Mouse (Mus musculus) CH12.LX (cell line): ENCODE measurements around the gene Mad2l2. TPM values are rescaled to one million over a fixed set of nuclear protein-coding genes. Genes with fewer than 3 reads are reported as not detected.
"Not testable (repeated sequence)": the region's sequence is repeated elsewhere in the genome, so short reads cannot be mapped to it uniquely, and the experiment has no call there.

Experiments
- DNase-seq: peaks from one replicate; pipeline ENCODE4 v3.0.0-alpha.2; 2013; ENCODE audit errors: extremely low read depth
- H3K27ac ChIP-seq: 2 replicates; pipeline ENCODE4 v1.5.1; 2012; ENCODE audit warnings: low read depth, mild to moderate bottlenecking, control low read depth, moderate library complexity; ENCODE audit not compliant: insufficient read depth
- H3K27me3 ChIP-seq: replicated peaks from 2 replicates; pipeline ENCODE3; 2012; ENCODE audit warnings: inconsistent platforms
- H3K36me3 ChIP-seq, 2 experiments: replicated peaks in 1 of 2; 2 replicates each; pipeline versions ENCODE3 to v1.6.1; 2012; ENCODE audit warnings: inconsistent platforms in 1 of 2, low read length in 1 of 2, mild to moderate bottlenecking in 1 of 2, mixed read lengths in 1 of 2, moderate library complexity in 1 of 2; ENCODE audit not compliant: control insufficient read depth in 1 of 2, insufficient read depth in 1 of 2
- H3K4me1 ChIP-seq, 2 experiments: 2 replicates each; pipeline ENCODE4 v1.6.1; 2012; ENCODE audit warnings: inconsistent platforms in 1 of 2, moderate library complexity in 1 of 2; ENCODE audit not compliant: insufficient read depth in 2 of 2, control insufficient read depth in 1 of 2
- H3K4me2 ChIP-seq: 2 replicates; pipeline ENCODE4 v1.6.1; 2012; ENCODE audit warnings: low read depth, mild to moderate bottlenecking, control low read depth; ENCODE audit not compliant: poor library complexity, insufficient read depth, severe bottlenecking
- H3K4me3 ChIP-seq, 3 experiments: fragments of 150-350 bp in 1 of 3; sonication (generic) in 1 of 3; replicated peaks in 1 of 3; 2 replicates each; pipeline versions ENCODE3 to v1.5.1; 2011 to 2012; ENCODE audit warnings: low read depth in 2 of 3, low read length in 2 of 3, mild to moderate bottlenecking in 2 of 3, moderate library complexity in 2 of 3, control low read depth in 1 of 3, improper control_type of control experiment in 1 of 3, inconsistent platforms in 1 of 3, mixed read lengths in 1 of 3; ENCODE audit not compliant: poor library complexity in 1 of 3
- H3K79me2 ChIP-seq: replicated peaks from 2 replicates; pipeline ENCODE4 v1.6.1; 2012; ENCODE audit warnings: mild to moderate bottlenecking, moderate library complexity; ENCODE audit not compliant: control insufficient read depth, poor library complexity, insufficient read depth, severe bottlenecking; ENCODE audit errors: extremely low read depth
- H3K9ac ChIP-seq: 2 replicates; pipeline ENCODE4 v1.6.1; 2012; ENCODE audit warnings: low read depth, mild to moderate bottlenecking, control low read depth, moderate library complexity; ENCODE audit not compliant: insufficient read depth
- H3K9me3 ChIP-seq: replicated peaks from 2 replicates; pipeline ENCODE3; 2012; ENCODE audit warnings: low read length, inconsistent platforms, mixed read lengths
- CHD1 ChIP-seq: IDR thresholded peaks from 2 replicates; pipeline ENCODE4 v1.6.1; 2012; ENCODE audit warnings: low read depth, low read length, improper control_type of control experiment, inconsistent platforms
- CTCF ChIP-seq, 2 experiments: IDR thresholded peaks in 1 of 2; conservative IDR thresholded peaks in 1 of 2; 2 replicates each; pipeline ENCODE4 v1.5.1; 2011 to 2012; ENCODE audit warnings: low read depth in 2 of 2, low read length in 2 of 2, improper control_type of control experiment in 1 of 2, inconsistent platforms in 1 of 2, mild to moderate bottlenecking in 1 of 2, moderate library complexity in 1 of 2
- EP300 ChIP-seq: IDR thresholded peaks from 2 replicates; pipeline ENCODE4 v1.6.1; 2011; ENCODE audit warnings: low read length, improper control_type of control experiment
- ETS1 ChIP-seq: conservative IDR thresholded peaks from 2 replicates; pipeline ENCODE4 v1.6.1; 2012; ENCODE audit warnings: low read depth, mild to moderate bottlenecking, inconsistent platforms, low read length, improper control_type of control experiment, moderate library complexity
- GABPA ChIP-seq: IDR thresholded peaks from 2 replicates; pipeline ENCODE4 v1.6.1; 2012; ENCODE audit warnings: low read depth, low read length, improper control_type of control experiment, inconsistent platforms; ENCODE audit not compliant: insufficient replicate concordance
- IRF4 ChIP-seq: IDR thresholded peaks from 2 replicates; pipeline ENCODE4 v1.6.1; 2014; ENCODE audit warnings: low read depth, mild to moderate bottlenecking, inconsistent platforms, low read length, improper control_type of control experiment
- KAT2A ChIP-seq: IDR thresholded peaks from 2 replicates; pipeline ENCODE4 v1.6.1; 2012; ENCODE audit warnings: low read length, improper control_type of control experiment, inconsistent platforms; ENCODE audit not compliant: insufficient replicate concordance
- MAX ChIP-seq: IDR thresholded peaks from 2 replicates; pipeline ENCODE4 v1.6.1; 2011; ENCODE audit warnings: low read length, improper control_type of control experiment
- MAZ ChIP-seq: IDR thresholded peaks from 2 replicates; pipeline ENCODE4 v1.6.1; 2012; ENCODE audit warnings: low read depth, mild to moderate bottlenecking, inconsistent platforms, low read length, improper control_type of control experiment, moderate library complexity
- MXI1 ChIP-seq: IDR thresholded peaks from 2 replicates; pipeline ENCODE4 v1.6.1; 2011; ENCODE audit warnings: mild to moderate bottlenecking, low read depth, low read length, improper control_type of control experiment
- POLR2A ChIP-seq: IDR thresholded peaks from 2 replicates; pipeline ENCODE4 v1.6.1; 2011; ENCODE audit warnings: low read depth, mild to moderate bottlenecking, improper control_type of control experiment, low read length
- POLR2AphosphoS2 ChIP-seq: IDR thresholded peaks from 2 replicates; pipeline ENCODE4 v1.6.1; 2011; ENCODE audit warnings: low read depth, low read length, improper control_type of control experiment
- RCOR1 ChIP-seq: conservative IDR thresholded peaks from 2 replicates; pipeline ENCODE4 v1.6.1; 2012; ENCODE audit warnings: low read depth, mild to moderate bottlenecking, inconsistent platforms, low read length, improper control_type of control experiment
- TCF12 ChIP-seq: IDR thresholded peaks from 2 replicates; pipeline ENCODE4 v1.6.1; 2014; ENCODE audit warnings: low read depth, mild to moderate bottlenecking, inconsistent platforms, low read length, improper control_type of control experiment
- USF2 ChIP-seq: conservative IDR thresholded peaks from 2 replicates; pipeline ENCODE4 v1.6.1; 2011; ENCODE audit warnings: low read depth, low read length, improper control_type of control experiment
- ZMIZ1 ChIP-seq: IDR thresholded peaks from 2 replicates; pipeline ENCODE4 v1.6.1; 2012; ENCODE audit warnings: low read depth, mild to moderate bottlenecking, inconsistent platforms, low read length, improper control_type of control experiment
- dilution Hi-C: fragments of 300-500 bp; cut with MboI; formaldehyde crosslinking; loops from 2 replicates; pipeline ENCODE4 v1.14.3; 2020; ENCODE audit warnings: low sequenced_read_pairs; ENCODE audit not compliant: extremely low pct_unique_long_range_greater_than_20kb, extremely low pct_ligation_motif_present
- in situ Hi-C: fragments of 300-500 bp; cut with MboI; formaldehyde crosslinking; loops from 3 replicates; pipeline ENCODE4 v1.14.3; 2019; ENCODE audit warnings: low sequenced_read_pairs, low pct_ligation_motif_present, low pct_unique_long_range_greater_than_20kb, mixed read lengths
- polyA plus RNA-seq: library from polyadenylated mRNA; unstranded; fragments of >175 nt; gene quantifications from 2 replicates; pipeline ENCODE4 v1.2.1, GENCODE M21; 2012; ENCODE audit warnings: low read depth; ENCODE audit not compliant: insufficient read length
- total RNA-seq, 2 experiments: library from RNA; depleted of rRNA; stranded (reverse); fragments of 300-350 nt in 1 of 2; fragments of >200 nt in 1 of 2; gene quantifications; 2 replicates each; pipeline ENCODE4 v1.2.3; 2012 to 2014

Mad2l2 gene
- total and polyA plus RNA-seq, 3 experiments: 23.1 to 43.3 (median 36.5) TPM

- Histone ChIP-seq H3K27me3 (peaks cover 92% of the 10 kb centered on the region), H3K9me3 (no peaks in the 10 kb centered on the region), H3K4me1 (no peaks in the 10 kb centered on the region), H3K36me3 (no peaks in the 10 kb centered on the region), H3K27ac (no peak overlapping the region), H3K4me3 (no peak overlapping the region), H3K9ac (no peak overlapping the region), H3K4me2 (no peak overlapping the region), H3K79me2 (no peaks in the 10 kb centered on the region; the same call in 1 of the 2 replicates)
- in situ Hi-C loops (loop anchor here (5.0 to 25.0 kb wide), 3 partner anchors 71 to 438 kb away; partner anchors contain the start of gene Masp2), dilution Hi-C loops (no loop called here)
- TF ChIP-seq EP300: no peak
- no peak for TF ChIP-seq IRF4
- TF ChIP-seq TCF12: no peak
- TF ChIP-seq CHD1: no peak
- no peak for TF ChIP-seq GABPA
- TF ChIP-seq KAT2A: no peak
- TF ChIP-seq USF2: no peak
- no peak for TF ChIP-seq POLR2AphosphoS2
- no peak for TF ChIP-seq MXI1
- TF ChIP-seq CTCF (conservative IDR thresholded peaks at IDR 0.05 in 1 of 2, IDR thresholded peaks at IDR 0.05 in 1 of 2; ENCODE audit: low read depth in 2 of 2, low read length in 2 of 2): no peak
- no peak for DNase-seq
Observed at GRCm38 (mm10) chr4:148173811-148174494, 43.8 kb downstream of the Mad2l2 start.

DNA sequence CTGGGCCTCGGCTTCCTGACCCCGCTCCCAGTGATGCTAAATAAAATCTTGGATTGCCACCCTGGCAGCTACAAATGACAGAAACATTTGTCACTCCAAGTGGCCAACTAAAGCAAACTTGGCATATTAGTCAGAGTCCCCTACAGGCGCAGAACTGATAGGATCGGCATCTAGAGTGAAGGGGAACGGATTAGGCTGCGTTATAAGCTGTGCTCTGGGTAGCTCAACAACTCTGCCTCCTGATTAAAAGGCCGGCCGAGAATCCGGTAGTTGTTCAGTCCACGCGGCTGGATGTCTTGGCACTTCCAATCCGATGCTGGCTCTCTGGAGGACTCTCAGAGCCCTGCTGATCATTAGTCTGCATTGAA is 44.3 kb downstream of the Mad2l2 start:
- dilution Hi-C loops: no loop called here
- Histone ChIP-seq H3K9me3 (no peaks in the 10 kb centered on the region), H3K79me2 (no peaks in the 10 kb centered on the region; the same call in 1 of the 2 replicates), H3K4me1 (no peaks in the 10 kb centered on the region), H3K27ac (no peak overlapping the region), H3K36me3 (no peaks in the 10 kb centered on the region), H3K9ac (no peak overlapping the region), H3K4me3 (no peak overlapping the region), H3K27me3 (peaks cover 95% of the 10 kb centered on the region), H3K4me2 (no peak overlapping the region)
- TF ChIP-seq ETS1 (no peak), MAZ (no peak), POLR2A (no peak), ZMIZ1 (no peak), RCOR1 (no peak), MAX (no peak)
- in situ Hi-C loops: loop anchor here (5.0 to 25.0 kb wide), 3 partner anchors 70 to 438 kb away; partner anchors contain the start of gene Masp2
- no peak for DNase-seq

GRCm38 (mm10) chr4:148176603-148177002 is 46.4 kb downstream of the Mad2l2 start:
- H3K27me3 ChIP-seq: peaks cover 90% of the 10 kb centered on the region
- H3K79me2 ChIP-seq, H3K27ac ChIP-seq, H3K9me3 ChIP-seq, H3K4me3 ChIP-seq, H3K4me2 ChIP-seq, H3K4me1 ChIP-seq, dilution Hi-C loops, DNase-seq, H3K36me3 ChIP-seq, H3K9ac ChIP-seq: not testable (repeated sequence)
- in situ Hi-C loops: loop anchor here (10.0 kb wide), 1 partner anchor 68 kb away; no protein-coding TSS in a partner anchor
